Mouse (Mus musculus): ENCODE measurements at regions not wholly inside any gene's neighbourhood (a gene's known extent, or its start where the extent isn't known, plus 50 kb on each side); places are given as distances from the start of the nearest gene placed in this dataset.

- Histone ChIP-seq H3K27ac (ENCODE audit: low read depth, low read length) (no peak overlapping the region), H3K27me3 (ENCODE audit: control insufficient read depth, insufficient read depth, low read length) (no peaks in the 10 kb centered on the region), H3K9me3 (ENCODE audit: control insufficient read depth, low read length) (no peaks in the 10 kb centered on the region), H3K4me1 (ENCODE audit: control insufficient read depth, insufficient read depth, low read length) (peaks cover 11% of the 10 kb centered on the region; the same call in 1 of the 2 replicates), H3K9ac (replicated peaks; ENCODE audit: low read depth, low read length) (no peak overlapping the region), H3K4me3 (ENCODE audit: low read depth, low read length) (no peak overlapping the region), H3K4me2 (ENCODE audit: low read depth, low read length) (no peak overlapping the region), H3K36me3 (ENCODE audit: control insufficient read depth, insufficient read depth, low read length) (no peaks in the 10 kb centered on the region)
- ATAC-seq (ENCODE audit: low read depth): no peak
- 38% methylated on average over 3 of the region's 3 CpGs for WGBS
These were observed 101.5 kb upstream of the Unc5b start for GRCm38 (mm10) chr10:60932855-60933254.

GRCm38 (mm10) chr10:60931891-60932378, 100.6 kb upstream of the Unc5b start:
- H3K27me3 ChIP-seq (ENCODE audit: control insufficient read depth, insufficient read depth, low read length): no peaks in the 10 kb centered on the region
- H3K4me1 ChIP-seq (ENCODE audit: control insufficient read depth, insufficient read depth, low read length): peaks cover 4% of the 10 kb centered on the region; the same call in 1 of the 2 replicates
- WGBS: 58% methylated on average over 22 of the region's 22 CpGs
- no peak overlapping the region for H3K4me2 ChIP-seq (ENCODE audit: low read depth, low read length)
- no peak overlapping the region for H3K27ac ChIP-seq (ENCODE audit: low read depth, low read length)
- ATAC-seq (ENCODE audit: low read depth): no peak
- H3K9ac ChIP-seq (replicated peaks; ENCODE audit: low read depth, low read length): no peak overlapping the region
- no peaks in the 10 kb centered on the region for H3K9me3 ChIP-seq (ENCODE audit: control insufficient read depth, low read length)
- no peak overlapping the region for H3K4me3 ChIP-seq (ENCODE audit: low read depth, low read length)
- H3K36me3 ChIP-seq (ENCODE audit: control insufficient read depth, insufficient read depth, low read length): no peaks in the 10 kb centered on the region

GRCm38 (mm10) chr10:60928646-60929045, 97.3 kb upstream of the Unc5b start:
- 69% methylated on average over 7 of the region's 7 CpGs for WGBS
- 0 out of 2 replicates have a peak, but pooled peaks cover 2% of the 10 kb centered on the region for H3K4me1 ChIP-seq (ENCODE audit: control insufficient read depth, insufficient read depth, low read length)
- H3K4me2 ChIP-seq (ENCODE audit: low read depth, low read length): no peak overlapping the region
- no peak overlapping the region for H3K9ac ChIP-seq (replicated peaks; ENCODE audit: low read depth, low read length)
- ATAC-seq (ENCODE audit: low read depth): no peak
- H3K4me3 ChIP-seq (ENCODE audit: low read depth, low read length): no peak overlapping the region
- no peaks in the 10 kb centered on the region for H3K9me3 ChIP-seq (ENCODE audit: control insufficient read depth, low read length)
- no peak overlapping the region for H3K27ac ChIP-seq (ENCODE audit: low read depth, low read length)
- no peaks in the 10 kb centered on the region for H3K36me3 ChIP-seq (ENCODE audit: control insufficient read depth, insufficient read depth, low read length)
- no peaks in the 10 kb centered on the region for H3K27me3 ChIP-seq (ENCODE audit: control insufficient read depth, insufficient read depth, low read length)

- no peaks in the 10 kb centered on the region for H3K36me3 ChIP-seq (ENCODE audit: control insufficient read depth, insufficient read depth, low read length)
- 73% methylated on average over 8 of the region's 8 CpGs for WGBS
- no peak overlapping the region for H3K4me2 ChIP-seq (ENCODE audit: low read depth, low read length)
- H3K27me3 ChIP-seq (ENCODE audit: control insufficient read depth, insufficient read depth, low read length): no peaks in the 10 kb centered on the region
- no peak overlapping the region for H3K9ac ChIP-seq (replicated peaks; ENCODE audit: low read depth, low read length)
- no peak overlapping the region for H3K4me3 ChIP-seq (ENCODE audit: low read depth, low read length)
- 0 out of 2 replicates have a peak, but pooled peaks cover 2% of the 10 kb centered on the region for H3K4me1 ChIP-seq (ENCODE audit: control insufficient read depth, insufficient read depth, low read length)
- H3K9me3 ChIP-seq (ENCODE audit: control insufficient read depth, low read length): no peaks in the 10 kb centered on the region
- ATAC-seq (ENCODE audit: low read depth): no peak
- H3K27ac ChIP-seq (ENCODE audit: low read depth, low read length): no peak overlapping the region
These were observed 96.8 kb upstream of the Unc5b start for GRCm38 (mm10) chr10:60928164-60928563.

GRCm38 (mm10) chr10:60926632-60927031, 95.3 kb upstream of the Unc5b start:
- Histone ChIP-seq H3K9me3 (ENCODE audit: control insufficient read depth, low read length) (no peaks in the 10 kb centered on the region), H3K36me3 (ENCODE audit: control insufficient read depth, insufficient read depth, low read length) (no peaks in the 10 kb centered on the region), H3K4me3 (ENCODE audit: low read depth, low read length) (no peak overlapping the region), H3K27ac (ENCODE audit: low read depth, low read length) (no peak overlapping the region), H3K9ac (replicated peaks; ENCODE audit: low read depth, low read length) (no peak overlapping the region), H3K4me2 (ENCODE audit: low read depth, low read length) (no peak overlapping the region), H3K27me3 (ENCODE audit: control insufficient read depth, insufficient read depth, low read length) (no peaks in the 10 kb centered on the region), H3K4me1 (ENCODE audit: control insufficient read depth, insufficient read depth, low read length) (0 out of 2 replicates have a peak, but pooled peaks cover 2% of the 10 kb centered on the region)
- no peak for ATAC-seq (ENCODE audit: low read depth)
- 84% methylated on average over 12 of the region's 12 CpGs for WGBS

GRCm38 (mm10) chr10:60925644-60926043, 94.3 kb upstream of the Unc5b start:
- 11% methylated on average over 2 of the region's 2 CpGs for WGBS
- Histone ChIP-seq H3K36me3 (ENCODE audit: control insufficient read depth, insufficient read depth, low read length) (no peaks in the 10 kb centered on the region), H3K27me3 (ENCODE audit: control insufficient read depth, insufficient read depth, low read length) (no peaks in the 10 kb centered on the region), H3K4me3 (ENCODE audit: low read depth, low read length) (no peak overlapping the region), H3K4me2 (ENCODE audit: low read depth, low read length) (no peak overlapping the region), H3K27ac (ENCODE audit: low read depth, low read length) (no peak overlapping the region), H3K9me3 (ENCODE audit: control insufficient read depth, low read length) (no peaks in the 10 kb centered on the region), H3K4me1 (ENCODE audit: control insufficient read depth, insufficient read depth, low read length) (0 out of 2 replicates have a peak, but pooled peaks cover 2% of the 10 kb centered on the region), H3K9ac (replicated peaks; ENCODE audit: low read depth, low read length) (no peak overlapping the region)
- ATAC-seq (ENCODE audit: low read depth): no peak

GRCm38 (mm10) chr10:60925198-60925597, 93.8 kb upstream of the Unc5b start:
- no peaks in the 10 kb centered on the region for H3K27me3 ChIP-seq (ENCODE audit: control insufficient read depth, insufficient read depth, low read length)
- no peak overlapping the region for H3K4me3 ChIP-seq (ENCODE audit: low read depth, low read length)
- H3K36me3 ChIP-seq (ENCODE audit: control insufficient read depth, insufficient read depth, low read length): no peaks in the 10 kb centered on the region
- H3K9me3 ChIP-seq (ENCODE audit: control insufficient read depth, low read length): no peaks in the 10 kb centered on the region
- ATAC-seq (ENCODE audit: low read depth): no peak
- no peak overlapping the region for H3K4me2 ChIP-seq (ENCODE audit: low read depth, low read length)
- H3K9ac ChIP-seq (replicated peaks; ENCODE audit: low read depth, low read length): no peak overlapping the region
- H3K27ac ChIP-seq (ENCODE audit: low read depth, low read length): no peak overlapping the region
- WGBS: 24% methylated on average over 2 of the region's 2 CpGs
- H3K4me1 ChIP-seq (ENCODE audit: control insufficient read depth, insufficient read depth, low read length): 0 out of 2 replicates have a peak, but pooled peaks cover 2% of the 10 kb centered on the region

- ATAC-seq (ENCODE audit: low read depth): no peak
- H3K9ac ChIP-seq (replicated peaks; ENCODE audit: low read depth, low read length): no peak overlapping the region
- no peak overlapping the region for H3K27ac ChIP-seq (ENCODE audit: low read depth, low read length)
- no peaks in the 10 kb centered on the region for H3K9me3 ChIP-seq (ENCODE audit: control insufficient read depth, low read length)
- no peak overlapping the region for H3K4me2 ChIP-seq (ENCODE audit: low read depth, low read length)
- no peaks in the 10 kb centered on the region for H3K27me3 ChIP-seq (ENCODE audit: control insufficient read depth, insufficient read depth, low read length)
- 0 out of 2 replicates have a peak, but pooled peaks cover 2% of the 10 kb centered on the region for H3K4me1 ChIP-seq (ENCODE audit: control insufficient read depth, insufficient read depth, low read length)
- no peaks in the 10 kb centered on the region for H3K36me3 ChIP-seq (ENCODE audit: control insufficient read depth, insufficient read depth, low read length)
- WGBS: 32% methylated on average over 11 of the region's 11 CpGs
- no peak overlapping the region for H3K4me3 ChIP-seq (ENCODE audit: low read depth, low read length)
These were observed 92.4 kb upstream of the Unc5b start for GRCm38 (mm10) chr10:60923806-60924205.

GRCm38 (mm10) chr10:60920621-60921020, 89.2 kb upstream of the Unc5b start:
- Histone ChIP-seq H3K4me2 (ENCODE audit: low read depth, low read length) (no peak overlapping the region), H3K36me3 (ENCODE audit: control insufficient read depth, insufficient read depth, low read length) (no peaks in the 10 kb centered on the region), H3K4me3 (ENCODE audit: low read depth, low read length) (no peak overlapping the region), H3K27me3 (ENCODE audit: control insufficient read depth, insufficient read depth, low read length) (no peaks in the 10 kb centered on the region), H3K27ac (ENCODE audit: low read depth, low read length) (no peak overlapping the region), H3K9ac (replicated peaks; ENCODE audit: low read depth, low read length) (no peak overlapping the region), H3K9me3 (ENCODE audit: control insufficient read depth, low read length) (no peaks in the 10 kb centered on the region), H3K4me1 (ENCODE audit: control insufficient read depth, insufficient read depth, low read length) (0 out of 2 replicates have a peak, but pooled peaks cover 2% of the 10 kb centered on the region)
- no peak for ATAC-seq (ENCODE audit: low read depth)
- 93% methylated on average over 1 of the region's 1 CpGs for WGBS

Measured in neural tube, embryonic 14.5 days (tissue).